ENCODE assay signal across 10 mouse cellular contexts in the genomic region with DNA sequence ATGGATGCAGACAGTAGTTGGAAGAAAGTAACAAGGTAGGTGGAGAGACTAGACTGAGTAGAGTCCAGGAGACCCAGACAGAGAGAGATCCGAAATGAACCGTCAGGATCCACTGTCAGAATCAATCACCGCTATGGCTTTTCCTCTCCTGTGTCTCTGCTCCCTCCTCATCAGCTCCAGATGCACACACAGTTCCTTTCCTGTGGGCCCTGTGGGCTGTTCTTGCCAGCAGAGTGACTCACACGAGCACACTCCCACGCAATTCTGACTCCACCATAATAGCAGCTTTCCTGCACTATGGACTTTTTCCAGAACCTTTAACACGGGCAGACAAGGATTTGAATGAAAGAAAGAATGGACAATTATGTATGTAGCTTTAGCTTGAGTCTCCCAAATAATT. TPM values are rescaled to one million over a fixed set of nuclear protein-coding genes. Genes with fewer than 3 reads are reported as not detected.
DNase-seq lines count a peak whose midpoint lies in the region; ATAC-seq lines count a peak whose summit lies in the region.
"Had no signal": no experiment of that assay in that cellular context is flagged by ENCODE, and none has a peak within 500 bp of the region (broad histone marks: within the 10 kb centered on the region; RNA-seq: fewer than 3 reads in every experiment).

No protein-coding gene starts in this region.

- no peaks in the 10 kb centered on the region for H3K9me3 ChIP-seq in embryonic facial prominence, embryonic 14.5 days (ENCODE audit: control insufficient read depth, low read length)
- H3K9me3 ChIP-seq in embryonic facial prominence, embryonic 10.5 days, result no peaks in the 10 kb centered on the region
- no peaks in the 10 kb centered on the region for H3K9me3 ChIP-seq in heart, embryonic 13.5 days
- H3K9me3 ChIP-seq in liver, embryonic 12.5 days (replicated peaks), result no peaks in the 10 kb centered on the region

- peaks cover 12% of the 10 kb centered on the region; the same call in 1 of the 2 replicates for H3K4me1 ChIP-seq in embryonic facial prominence, embryonic 14.5 days (ENCODE audit: control insufficient read depth, insufficient read depth, low read length)
- H3K4me1 ChIP-seq in embryonic facial prominence, embryonic 10.5 days, result peaks cover 18% of the 10 kb centered on the region
- peaks cover 39% of the 10 kb centered on the region for H3K4me1 ChIP-seq in heart, embryonic 13.5 days
- H3K4me1 ChIP-seq in liver, embryonic 12.5 days, result peaks cover 14% of the 10 kb centered on the region

- intact Hi-C loops in left cerebral cortex, postnatal 36 days (cut with DNase I), result no loop called here

- no peak overlapping the region for H3K4me3 ChIP-seq in embryonic facial prominence, embryonic 14.5 days (ENCODE audit: low read depth, low read length)
- H3K4me3 ChIP-seq in embryonic facial prominence, embryonic 10.5 days, result no peak overlapping the region
- no peak overlapping the region for H3K4me3 ChIP-seq in heart, embryonic 13.5 days
- H3K4me3 ChIP-seq in liver, embryonic 12.5 days, result no peak overlapping the region

- H3K4me2 ChIP-seq in embryonic facial prominence, embryonic 14.5 days (ENCODE audit: low read depth, low read length), result no peak overlapping the region
- H3K4me2 ChIP-seq in heart, embryonic 13.5 days, result no peak overlapping the region
- H3K4me2 ChIP-seq in liver, embryonic 12.5 days, result no peak overlapping the region
- H3K4me2 ChIP-seq: lung, embryonic 14.5 days had no signal

- H3K9ac ChIP-seq in embryonic facial prominence, embryonic 14.5 days (ENCODE audit: low read depth, low read length), result no peak overlapping the region
- H3K9ac ChIP-seq in heart, embryonic 13.5 days, result no peak overlapping the region
- H3K9ac ChIP-seq in liver, embryonic 12.5 days, result no peak overlapping the region
- H3K9ac ChIP-seq: lung, embryonic 14.5 days had no signal

- 67% methylated on average over 6 of the region's 6 CpGs for WGBS in embryonic facial prominence, embryonic 14.5 days
- WGBS in embryonic facial prominence, embryonic 10.5 days, result 87% methylated on average over 6 of the region's 6 CpGs
- 63% methylated on average over 6 of the region's 6 CpGs for WGBS in heart, embryonic 13.5 days
- 63% methylated on average over 6 of the region's 6 CpGs for WGBS in liver, embryonic 12.5 days (ENCODE audit: insufficient replicate concordance)

- H3K27ac ChIP-seq in embryonic facial prominence, embryonic 14.5 days (replicated peaks; ENCODE audit: low read depth, low read length), result 0 out of 2 replicates have a peak overlapping the region, but pooled peaks have one; percentile 25
- no peak overlapping the region for H3K27ac ChIP-seq in embryonic facial prominence, embryonic 10.5 days (replicated peaks)
- 0 out of 2 replicates have a peak overlapping the region, but pooled peaks have one; percentile 37 for H3K27ac ChIP-seq in heart, embryonic 13.5 days (replicated peaks)
- H3K27ac ChIP-seq in liver, embryonic 12.5 days, result no peak overlapping the region

- DNase-seq in embryonic facial prominence, embryonic 14.5 days (ENCODE audit: low spot score), result peak; percentile 52
- DNase-seq in embryonic facial prominence, embryonic 10.5 days (ENCODE audit: low spot score), result no peak
- DNase-seq in ovary, postnatal 36 days (ENCODE audit: low spot score), result peak; percentile 12
- DNase-seq in ovary, postnatal 14 days (ENCODE audit: low spot score), result no peak
- DNase-seq in left cerebral cortex, postnatal 36 days (ENCODE audit: low spot score in 2 of 2), result peak; percentile 66 to 71
- DNase-seq in thymus, postnatal 10 days (ENCODE audit: low spot score in 2 of 2), result no peak
- DNase-seq: lung, embryonic 14.5 days had no signal

- no peaks in the 10 kb centered on the region for H3K36me3 ChIP-seq in embryonic facial prominence, embryonic 14.5 days (ENCODE audit: control insufficient read depth, insufficient read depth, low read length)
- H3K36me3 ChIP-seq in embryonic facial prominence, embryonic 10.5 days (replicated peaks), result no peaks in the 10 kb centered on the region
- H3K36me3 ChIP-seq in heart, embryonic 13.5 days, result no peaks in the 10 kb centered on the region
- no peaks in the 10 kb centered on the region for H3K36me3 ChIP-seq in liver, embryonic 12.5 days

- 0 out of 2 replicates have a peak, but pooled peaks have one; percentile 22 for ATAC-seq in embryonic facial prominence, embryonic 14.5 days (ENCODE audit: low read depth)
- no peak for ATAC-seq in heart, embryonic 13.5 days (ENCODE audit: extremely low read depth, insufficient number of reproducible peaks, low FRiP score, low TSS enrichment)
- ATAC-seq in liver, embryonic 12.5 days, result no peak
- ATAC-seq: CD4-positive, CD25-positive, alpha-beta regulatory T cell, adult 4 months had no signal

- no peaks in the 10 kb centered on the region for H3K27me3 ChIP-seq in embryonic facial prominence, embryonic 14.5 days (replicated peaks; ENCODE audit: control insufficient read depth, insufficient read depth, low read length)
- H3K27me3 ChIP-seq in embryonic facial prominence, embryonic 10.5 days (replicated peaks; ENCODE audit: low read depth, poor library complexity, severe bottlenecking), result peaks cover 6% of the 10 kb centered on the region
- no peaks in the 10 kb centered on the region for H3K27me3 ChIP-seq in heart, embryonic 13.5 days (replicated peaks)
- H3K27me3 ChIP-seq in liver, embryonic 12.5 days (replicated peaks), result 0 out of 2 replicates have a peak, but pooled peaks cover 4% of the 10 kb centered on the region

RNA-seq across cellular contexts. Expression of gene Fermt2, which starts 31.8 kb away (rescaled TPM):
- 132 and 153 TPM in 2 replicates for polyA plus RNA-seq in embryonic facial prominence, embryonic 14.5 days (2014; fragmentation: Nextera tagmentation; extraction: Ambion mirVana)
- polyA plus RNA-seq in embryonic facial prominence, embryonic 10.5 days (2016; fragmentation: Nextera tagmentation; extraction: Ambion mirVana), result 83.7 and 99.7 TPM in 2 replicates
- polyA plus RNA-seq in heart, embryonic 13.5 days (2015; fragmentation: Nextera tagmentation; extraction: Ambion mirVana), result 170 and 197 TPM in 2 replicates
- 10 to 100 TPM; 91.8 to 91.9 TPM for total RNA-seq in left cerebral cortex, postnatal 36 days (2021)
- polyA plus RNA-seq in liver, embryonic 12.5 days (2016; fragmentation: Nextera tagmentation; extraction: Ambion mirVana), result 37.2 and 37.3 TPM in 2 replicates
- polyA plus RNA-seq: CD4-positive, CD25-positive, alpha-beta regulatory T cell, adult 4 months had no signal

Comparison
In these comparisons a context has a peak if more than half of its experiments do, and no peak if none do; other contexts are left out.
1. DNase-seq: peak in embryonic facial prominence, embryonic 14.5 days (single experiment), ovary, postnatal 36 days (single experiment) and left cerebral cortex, postnatal 36 days (2 of 2); none in embryonic facial prominence, embryonic 10.5 days (single experiment), ovary, postnatal 14 days (single experiment) and thymus, postnatal 10 days (0 of 2).
2. H3K27ac ChIP-seq: peak in embryonic facial prominence, embryonic 14.5 days (single experiment) and heart, embryonic 13.5 days (single experiment); none in embryonic facial prominence, embryonic 10.5 days (single experiment) and liver, embryonic 12.5 days (single experiment).